Mouse (Mus musculus): ENCODE data around the gene Adcy5. TPM values are rescaled to one million over a fixed set of nuclear protein-coding genes. Genes with fewer than 3 reads are reported as not detected.

Gene Adcy5
- polyA plus RNA-seq, 1 experiment from 2014 or later, result 0.15 TPM

DNA sequence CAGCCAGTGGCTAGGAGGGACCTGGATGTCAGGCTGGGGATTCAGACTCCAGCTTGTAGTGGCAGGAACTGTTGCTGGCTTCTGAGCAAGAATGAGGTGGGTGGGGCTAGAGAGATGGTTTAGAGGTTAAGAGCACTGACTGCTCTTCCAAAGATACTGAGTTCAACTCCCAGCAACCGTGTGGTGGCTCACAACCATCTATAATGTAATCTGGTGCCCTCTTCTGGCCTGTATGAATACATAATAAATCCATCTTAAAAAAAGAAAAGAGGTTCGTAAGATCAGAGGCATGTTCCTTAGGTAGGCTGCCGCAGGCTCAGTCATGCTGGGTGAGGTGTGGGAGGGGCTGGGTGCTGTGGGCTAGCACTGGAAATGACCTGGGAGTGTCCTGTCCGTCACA is 116.9 kb downstream of the Adcy5 start:
- H3K9me3 ChIP-seq (replicated peaks), result no peaks in the 10 kb centered on the region
- no peak overlapping the region for H3K27ac ChIP-seq
- H3K4me2 ChIP-seq, result no peak overlapping the region
- no peak overlapping the region for H3K9ac ChIP-seq
- ATAC-seq (ENCODE audit: low read depth) (no peak), DNase-seq (no peak)
- H3K4me1 ChIP-seq (replicated peaks), result no peaks in the 10 kb centered on the region
- 38% methylated on average over 4 of the region's 4 CpGs for WGBS (ENCODE audit: insufficient replicate concordance)
- H3K4me3 ChIP-seq (replicated peaks), result no peak overlapping the region
- H3K36me3 ChIP-seq, result no peaks in the 10 kb centered on the region
- peaks cover 15% of the 10 kb centered on the region for H3K27me3 ChIP-seq

DNA sequence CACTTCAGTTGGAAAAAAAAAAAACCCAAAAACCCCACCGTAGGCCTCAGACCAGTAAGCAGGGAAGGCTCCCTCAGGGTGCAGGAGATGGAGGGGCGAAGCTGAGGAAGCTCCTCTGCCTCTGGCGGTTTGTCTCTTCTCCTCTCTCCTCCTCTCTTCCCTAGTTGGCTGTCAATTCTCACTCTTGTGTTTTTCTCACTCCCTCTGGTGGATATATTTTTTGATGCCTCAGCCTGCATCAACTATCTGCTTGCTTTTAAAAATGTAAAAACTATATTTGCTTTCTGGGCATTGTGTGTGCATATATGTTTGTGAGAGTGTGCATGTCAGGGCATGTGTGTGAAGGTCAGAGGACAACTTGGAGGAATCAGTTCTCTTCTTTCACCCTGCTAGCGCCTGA is 117.7 kb downstream of the Adcy5 start:
- no peaks in the 10 kb centered on the region for H3K4me1 ChIP-seq (replicated peaks)
- H3K4me3 ChIP-seq (replicated peaks), result no peak overlapping the region
- ATAC-seq (ENCODE audit: low read depth) (no peak), DNase-seq (no peak)
- no peaks in the 10 kb centered on the region for H3K9me3 ChIP-seq (replicated peaks)
- no peak overlapping the region for H3K9ac ChIP-seq
- peaks cover 15% of the 10 kb centered on the region for H3K27me3 ChIP-seq
- 43% methylated on average over 4 of the region's 4 CpGs for WGBS (ENCODE audit: insufficient replicate concordance)
- no peaks in the 10 kb centered on the region for H3K36me3 ChIP-seq
- no peak overlapping the region for H3K27ac ChIP-seq
- H3K4me2 ChIP-seq, result no peak overlapping the region

DNA sequence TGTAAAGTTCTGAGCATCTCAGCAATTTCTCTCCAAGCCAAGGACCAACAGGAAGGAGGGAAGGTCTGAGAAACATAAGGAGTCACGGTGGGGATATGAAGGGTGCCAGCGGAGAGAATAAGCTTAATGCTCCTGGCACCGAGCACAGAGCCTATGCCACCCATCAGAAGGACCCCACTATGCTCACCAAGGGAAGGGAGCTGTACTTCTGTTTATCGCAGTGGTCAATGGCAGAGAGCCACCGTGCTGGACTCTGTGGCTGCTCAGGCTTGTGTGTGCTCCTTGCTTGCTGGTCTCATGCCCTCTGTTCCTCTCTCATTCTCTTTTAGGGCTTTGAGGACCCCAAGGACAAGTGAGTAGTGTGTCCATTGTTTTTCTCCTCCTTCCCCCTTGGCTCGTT is 123.5 kb downstream of the Adcy5 start:
- ATAC-seq (ENCODE audit: low read depth), result no peak
- H3K4me3 ChIP-seq (replicated peaks), result no peak overlapping the region
- no peaks in the 10 kb centered on the region for H3K9me3 ChIP-seq (replicated peaks)
- H3K27ac ChIP-seq, result no peak overlapping the region
- 68% methylated on average over 6 of the region's 6 CpGs for WGBS (ENCODE audit: insufficient replicate concordance)
- no peak overlapping the region for H3K4me2 ChIP-seq
- H3K9ac ChIP-seq, result no peak overlapping the region
- H3K36me3 ChIP-seq, result no peaks in the 10 kb centered on the region
- no peak for DNase-seq
- peaks cover 12% of the 10 kb centered on the region for H3K27me3 ChIP-seq
- no peaks in the 10 kb centered on the region for H3K4me1 ChIP-seq (replicated peaks)

DNA sequence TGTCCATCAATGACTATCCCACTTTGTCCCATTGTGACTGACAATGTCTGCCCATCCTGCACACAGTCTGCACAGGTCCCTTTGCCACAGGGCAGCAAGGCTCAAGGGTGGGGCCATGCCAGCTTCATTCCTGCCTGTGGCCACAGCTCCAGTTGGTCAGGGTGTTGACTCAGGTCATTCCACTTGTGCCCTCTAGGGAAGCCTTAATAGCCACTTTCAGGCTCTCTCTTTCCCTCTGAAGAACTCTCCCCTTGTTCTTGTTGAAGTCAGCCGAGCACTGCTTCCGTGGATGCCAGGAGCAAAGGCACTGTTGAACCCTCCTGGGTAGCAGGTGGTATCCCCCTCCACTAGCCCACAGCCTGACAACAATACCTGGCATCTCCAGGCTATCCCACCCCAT is 127.8 kb downstream of the Adcy5 start:
- Histone ChIP-seq H3K4me3 (replicated peaks) (no peak overlapping the region), H3K9me3 (replicated peaks) (no peaks in the 10 kb centered on the region), H3K36me3 (no peaks in the 10 kb centered on the region), H3K9ac (no peak overlapping the region), H3K4me1 (replicated peaks) (no peaks in the 10 kb centered on the region), H3K4me2 (no peak overlapping the region), H3K27me3 (no peaks in the 10 kb centered on the region), H3K27ac (no peak overlapping the region)
- 73% methylated on average over 2 of the region's 2 CpGs for WGBS (ENCODE audit: insufficient replicate concordance)
- no peak for ATAC-seq (ENCODE audit: low read depth)
- no peak for DNase-seq

DNA sequence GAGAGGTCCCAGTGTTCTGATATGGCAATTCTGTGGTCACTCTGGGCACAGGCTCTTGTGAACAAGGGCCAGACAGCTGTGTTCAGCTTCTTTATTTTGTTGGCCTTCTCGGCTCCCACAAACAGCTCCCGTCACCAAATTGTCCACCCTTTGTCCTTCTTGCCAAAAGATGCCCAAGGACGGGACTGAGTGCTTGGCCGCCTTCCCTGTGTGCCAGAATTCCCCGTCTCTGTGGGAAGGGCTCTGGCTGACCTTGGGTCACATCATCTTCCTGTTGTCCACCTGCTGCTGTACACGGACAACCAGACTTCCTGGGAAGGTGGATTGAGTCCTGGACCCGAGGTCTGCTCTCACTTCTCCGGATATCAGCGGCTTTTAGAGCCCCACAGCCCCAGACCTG is 131.1 kb downstream of the Adcy5 start:
- Histone ChIP-seq H3K27me3 (no peaks in the 10 kb centered on the region), H3K4me1 (replicated peaks) (no peaks in the 10 kb centered on the region), H3K4me2 (no peak overlapping the region), H3K36me3 (no peaks in the 10 kb centered on the region), H3K9me3 (replicated peaks) (no peaks in the 10 kb centered on the region), H3K9ac (no peak overlapping the region), H3K27ac (no peak overlapping the region), H3K4me3 (replicated peaks) (no peak overlapping the region)
- DNase-seq (no peak), ATAC-seq (ENCODE audit: low read depth) (no peak)
- WGBS (ENCODE audit: insufficient replicate concordance), result 65% methylated on average over 9 of the region's 9 CpGs

DNA sequence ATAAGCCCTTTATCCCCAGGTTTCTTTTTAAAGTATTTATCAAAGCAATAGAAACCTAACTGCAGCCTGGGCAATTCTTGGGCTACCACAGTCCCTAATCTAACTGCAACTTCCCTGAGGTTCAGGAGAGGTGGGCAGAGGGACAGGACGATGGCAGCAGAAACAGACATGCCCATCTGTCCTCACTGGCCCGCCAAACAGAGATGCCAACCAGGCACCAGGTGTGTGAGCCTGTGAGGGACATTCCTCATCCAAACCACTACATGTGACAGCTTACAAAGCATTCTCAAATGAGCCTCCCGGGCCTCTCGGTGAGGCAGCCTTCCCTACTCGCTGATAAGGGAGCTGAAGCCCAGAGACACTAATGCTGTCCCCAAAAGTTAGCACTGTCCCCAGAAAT is 132.6 kb downstream of the Adcy5 start:
- H3K27me3 ChIP-seq, result no peaks in the 10 kb centered on the region
- whole genome bisulfite sequencing (ENCODE audit: insufficient replicate concordance), result 56% methylated on average over 5 of the region's 5 CpGs

GRCm38 (mm10) chr16:35297786-35298185 is 143.1 kb downstream of the Adcy5 start:
- WGBS (ENCODE audit: insufficient replicate concordance), result 50% methylated on average over 5 of the region's 5 CpGs
- no peaks in the 10 kb centered on the region for H3K9me3 ChIP-seq (replicated peaks)
- H3K4me2 ChIP-seq, result no peak overlapping the region
- no peaks in the 10 kb centered on the region for H3K36me3 ChIP-seq
- H3K9ac ChIP-seq, result no peak overlapping the region
- H3K4me3 ChIP-seq (replicated peaks), result no peak overlapping the region
- no peaks in the 10 kb centered on the region for H3K27me3 ChIP-seq
- DNase-seq (no peak), ATAC-seq (ENCODE audit: low read depth) (no peak)
- no peak overlapping the region for H3K27ac ChIP-seq
- no peaks in the 10 kb centered on the region for H3K4me1 ChIP-seq (replicated peaks)

More for the DNA sequence above, 132.6 kb downstream of the Adcy5 start:
- no peak overlapping the region for H3K4me2 ChIP-seq
- ATAC-seq (ENCODE audit: low read depth), result no peak
- no peaks in the 10 kb centered on the region for H3K4me1 ChIP-seq (replicated peaks)
- H3K9me3 ChIP-seq (replicated peaks), result no peaks in the 10 kb centered on the region
- no peak overlapping the region for H3K27ac ChIP-seq
- H3K9ac ChIP-seq, result no peak overlapping the region
- no peak for DNase-seq
- H3K4me3 ChIP-seq (replicated peaks), result no peak overlapping the region
- H3K36me3 ChIP-seq, result no peaks in the 10 kb centered on the region

- WGBS (ENCODE audit: insufficient replicate concordance), result 65% methylated on average over 6 of the region's 6 CpGs
- Histone ChIP-seq H3K36me3 (no peaks in the 10 kb centered on the region), H3K4me2 (no peak overlapping the region), H3K4me1 (replicated peaks) (no peaks in the 10 kb centered on the region), H3K27me3 (no peaks in the 10 kb centered on the region), H3K9me3 (replicated peaks) (no peaks in the 10 kb centered on the region), H3K27ac (no peak overlapping the region), H3K4me3 (replicated peaks) (no peak overlapping the region), H3K9ac (no peak overlapping the region)
- no peak for DNase-seq
- ATAC-seq (ENCODE audit: low read depth), result no peak
These were observed 145.5 kb downstream of the Adcy5 start for GRCm38 (mm10) chr16:35300156-35300555.

DNA sequence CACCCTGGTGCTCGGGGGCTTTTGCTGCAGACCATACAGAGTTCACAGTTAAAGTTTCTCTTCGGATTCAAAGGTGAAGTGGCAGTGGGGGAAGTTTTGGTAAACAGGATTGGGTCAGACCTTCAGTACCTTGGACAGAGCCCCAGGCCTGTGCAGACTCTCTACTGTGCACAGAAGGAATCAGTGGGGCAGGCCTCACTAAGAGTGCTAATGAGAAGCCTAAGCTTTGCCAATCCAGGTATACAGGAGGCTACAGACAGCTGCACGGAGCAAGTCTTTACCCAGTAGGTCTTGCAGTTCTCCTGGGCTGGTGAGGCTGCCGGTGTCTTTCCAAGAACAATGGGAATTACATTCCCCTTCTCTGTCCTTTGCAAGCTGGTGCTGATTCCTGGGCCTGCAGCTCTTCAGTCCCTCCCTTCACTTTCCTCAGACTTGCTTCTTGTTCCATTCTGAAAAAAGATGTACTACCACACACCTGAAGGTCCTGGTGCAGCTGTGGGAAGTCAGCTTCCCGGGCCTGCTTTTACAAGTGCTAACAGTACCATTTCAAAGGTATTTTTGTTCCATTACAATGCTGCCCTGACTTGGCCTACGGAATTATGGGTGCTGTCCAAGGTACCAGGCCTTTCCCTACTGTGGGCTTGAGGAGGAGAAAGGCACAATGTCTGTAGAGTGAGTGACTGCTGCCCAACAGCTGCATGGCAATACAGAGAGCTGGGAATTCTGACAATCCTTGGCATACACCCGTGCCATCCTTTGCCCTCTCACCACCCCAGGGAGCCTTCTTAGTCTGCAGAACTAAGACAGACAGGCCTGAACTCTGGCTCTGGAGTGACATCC is 148.0 kb downstream of the Adcy5 start:
- H3K4me1 ChIP-seq (replicated peaks), result no peaks in the 10 kb centered on the region
- H3K9ac ChIP-seq, result no peak overlapping the region
- H3K27ac ChIP-seq, result no peak overlapping the region
- H3K9me3 ChIP-seq (replicated peaks), result no peaks in the 10 kb centered on the region
- no peak overlapping the region for H3K4me3 ChIP-seq (replicated peaks)
- 36% methylated on average over 7 of the region's 7 CpGs for WGBS (ENCODE audit: insufficient replicate concordance)
- DNase-seq (no peak), ATAC-seq (ENCODE audit: low read depth) (no peak)
- no peaks in the 10 kb centered on the region for H3K36me3 ChIP-seq
- H3K4me2 ChIP-seq, result no peak overlapping the region
- no peaks in the 10 kb centered on the region for H3K27me3 ChIP-seq

DNA sequence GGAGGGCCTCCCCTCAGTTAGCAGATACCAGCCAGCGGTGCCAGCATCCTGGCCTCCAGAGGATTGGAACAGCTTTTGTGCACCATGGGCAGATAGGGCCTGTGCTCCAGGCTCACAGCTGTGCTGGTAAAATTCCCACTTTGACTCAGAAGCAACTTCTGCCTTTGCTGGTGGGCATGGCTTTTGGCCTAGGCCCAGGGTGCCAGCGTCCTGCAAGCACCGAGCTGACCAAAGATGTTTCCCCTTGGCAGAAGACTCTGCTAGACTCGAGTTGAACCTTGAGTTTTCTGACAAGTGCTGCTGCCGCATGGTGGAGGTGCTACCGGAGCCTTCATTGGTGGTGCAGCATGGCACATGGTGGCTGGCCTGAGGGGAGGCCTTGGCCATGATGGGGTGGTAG is 149.0 kb downstream of the Adcy5 start:
- Histone ChIP-seq H3K4me1 (replicated peaks) (no peaks in the 10 kb centered on the region), H3K9me3 (replicated peaks) (no peaks in the 10 kb centered on the region), H3K4me2 (no peak overlapping the region), H3K27me3 (no peaks in the 10 kb centered on the region), H3K9ac (no peak overlapping the region), H3K27ac (no peak overlapping the region), H3K36me3 (no peaks in the 10 kb centered on the region), H3K4me3 (replicated peaks) (no peak overlapping the region)
- 75% methylated on average over 6 of the region's 6 CpGs for WGBS (ENCODE audit: insufficient replicate concordance)
- DNase-seq, result no peak
- no peak for ATAC-seq (ENCODE audit: low read depth)

- ATAC-seq (ENCODE audit: low read depth), result no peak
- WGBS (ENCODE audit: insufficient replicate concordance), result 65% methylated on average over 5 of the region's 5 CpGs
- no peaks in the 10 kb centered on the region for H3K27me3 ChIP-seq
- no peak for DNase-seq
- no peak overlapping the region for H3K4me3 ChIP-seq (replicated peaks)
- no peak overlapping the region for H3K4me2 ChIP-seq
- no peak overlapping the region for H3K27ac ChIP-seq
- H3K36me3 ChIP-seq, result no peaks in the 10 kb centered on the region
- H3K4me1 ChIP-seq (replicated peaks), result no peaks in the 10 kb centered on the region
- H3K9ac ChIP-seq, result no peak overlapping the region
- H3K9me3 ChIP-seq (replicated peaks), result no peaks in the 10 kb centered on the region
These were observed 149.7 kb downstream of the Adcy5 start for GRCm38 (mm10) chr16:35304416-35304815.

DNA sequence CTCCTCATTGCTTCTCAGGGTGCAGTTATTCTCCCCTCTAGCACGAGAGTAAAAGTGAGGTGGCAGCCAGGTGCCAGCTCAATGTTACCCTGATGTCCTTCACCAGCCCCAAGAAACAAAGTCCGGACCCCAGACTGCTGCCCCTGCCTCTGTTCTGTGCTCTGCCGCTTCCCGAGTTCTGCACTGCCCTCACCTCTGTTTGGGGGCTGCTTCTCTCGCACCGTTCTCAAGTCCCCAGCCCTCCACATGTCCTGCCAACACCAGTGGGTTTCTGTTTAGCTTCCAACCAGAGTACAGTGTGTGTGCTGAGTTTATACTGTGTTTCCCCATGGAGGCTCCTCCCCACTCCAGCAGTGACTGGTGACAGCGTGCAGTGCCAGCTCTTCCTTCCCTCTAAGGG is 150.5 kb downstream of the Adcy5 start:
- H3K27me3 ChIP-seq, result no peaks in the 10 kb centered on the region
- H3K4me3 ChIP-seq (replicated peaks), result no peak overlapping the region
- no peaks in the 10 kb centered on the region for H3K9me3 ChIP-seq (replicated peaks)
- H3K27ac ChIP-seq, result no peak overlapping the region
- H3K9ac ChIP-seq, result no peak overlapping the region
- H3K36me3 ChIP-seq, result no peaks in the 10 kb centered on the region
- no peak for ATAC-seq (ENCODE audit: low read depth)
- peaks cover 5% of the 10 kb centered on the region for H3K4me1 ChIP-seq (replicated peaks)
- no peak overlapping the region for H3K4me2 ChIP-seq
- no peak for DNase-seq
- WGBS (ENCODE audit: insufficient replicate concordance), result 70% methylated on average over 7 of the region's 7 CpGs

Data from liver, embryonic 13.5 days (tissue).